Mouse (Mus musculus) forebrain, embryonic 16.5 days (tissue): ENCODE measurements at regions not wholly inside any gene's neighbourhood (a gene's known extent, or its start where the extent isn't known, plus 50 kb on each side); places are given as distances from the start of the nearest gene placed in this dataset.

ENCODE experiments used
- ATAC-seq: fragments of 200-750 bp; cut with Nextera tagmentation; 2 replicates; pipeline ENCODE4 v1.8.0; 2017; ENCODE audit warnings: mild to moderate bottlenecking, moderate library complexity
- H3K27ac ChIP-seq: fragments of 300-500 bp; sonication (generic); 2 replicates; pipeline ENCODE4 v1.5.1; 2014; ENCODE audit warnings: low read length, control low read depth
- H3K27me3 ChIP-seq: fragments of 300-500 bp; sonication (generic); replicated peaks from 2 replicates; pipeline ENCODE4 v1.6.1; 2014; ENCODE audit warnings: low read length; ENCODE audit not compliant: control insufficient read depth, insufficient read depth
- H3K36me3 ChIP-seq: fragments of 300-500 bp; sonication (generic); 2 replicates; pipeline ENCODE4 v1.6.1; 2014; ENCODE audit not compliant: control insufficient read depth, insufficient read depth
- H3K4me1 ChIP-seq: fragments of 300-500 bp; sonication (generic); replicated peaks from 2 replicates; pipeline ENCODE4 v1.6.1; 2014; ENCODE audit warnings: low read length; ENCODE audit not compliant: control insufficient read depth, insufficient read depth
- H3K4me2 ChIP-seq: fragments of 300-500 bp; sonication (generic); 2 replicates; pipeline ENCODE4 v1.6.1; 2014; ENCODE audit warnings: mild to moderate bottlenecking, low read length, control low read depth
- H3K4me3 ChIP-seq: fragments of 300-500 bp; sonication (generic); replicated peaks from 2 replicates; pipeline ENCODE4 v1.5.1; 2014; ENCODE audit warnings: mild to moderate bottlenecking, low read length, control low read depth
- H3K9ac ChIP-seq: fragments of 300-500 bp; sonication (generic); replicated peaks from 2 replicates; pipeline ENCODE4 v1.6.1; 2014; ENCODE audit warnings: low read depth, low read length, control low read depth
- H3K9me3 ChIP-seq: fragments of 300-500 bp; sonication (generic); 2 replicates; pipeline ENCODE4 v1.6.1; 2016; ENCODE audit warnings: low read length; ENCODE audit not compliant: control insufficient read depth
- WGBS: fragments of 180-500 bp; shearing (Covaris S2); extraction: QIAGEN DNeasy Blood & Tissue Kit; methylation state at CpG from one replicate; pipeline ENCODE4 v1.1.7; 2014; 5-methylcytosine and 5-hydroxymethylcytosine counted together

DNA sequence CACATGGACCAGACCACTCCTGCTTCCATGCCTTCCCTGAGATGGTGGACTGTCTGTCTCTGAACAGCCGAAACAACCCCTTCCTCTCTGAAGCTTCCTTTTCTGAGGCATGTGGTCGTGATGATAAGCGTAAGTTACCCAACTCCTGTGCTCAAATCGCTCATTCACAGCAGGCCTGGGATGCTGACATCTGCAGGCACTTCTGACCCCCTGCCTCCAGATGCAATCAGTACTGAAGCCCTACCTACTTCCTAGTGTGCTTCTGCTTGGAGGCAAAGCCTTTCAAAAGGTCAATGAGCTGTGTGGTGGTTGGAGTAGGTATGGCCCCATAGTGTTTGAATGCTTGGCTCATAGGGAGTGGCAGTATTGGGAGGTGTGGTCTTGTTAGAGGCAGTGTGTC is 253.7 kb upstream of the Irx3 start:
- Histone ChIP-seq H3K4me2 (no peak overlapping the region), H3K4me1 (no peaks in the 10 kb centered on the region), H3K27me3 (peaks cover 30% of the 10 kb centered on the region), H3K9ac (no peak overlapping the region), H3K36me3 (no peaks in the 10 kb centered on the region), H3K27ac (no peak overlapping the region), H3K4me3 (no peak overlapping the region), H3K9me3 (peaks cover 3% of the 10 kb centered on the region)
- ATAC-seq, result no peak
- 86% methylated on average over 4 of the region's 4 CpGs for WGBS

DNA sequence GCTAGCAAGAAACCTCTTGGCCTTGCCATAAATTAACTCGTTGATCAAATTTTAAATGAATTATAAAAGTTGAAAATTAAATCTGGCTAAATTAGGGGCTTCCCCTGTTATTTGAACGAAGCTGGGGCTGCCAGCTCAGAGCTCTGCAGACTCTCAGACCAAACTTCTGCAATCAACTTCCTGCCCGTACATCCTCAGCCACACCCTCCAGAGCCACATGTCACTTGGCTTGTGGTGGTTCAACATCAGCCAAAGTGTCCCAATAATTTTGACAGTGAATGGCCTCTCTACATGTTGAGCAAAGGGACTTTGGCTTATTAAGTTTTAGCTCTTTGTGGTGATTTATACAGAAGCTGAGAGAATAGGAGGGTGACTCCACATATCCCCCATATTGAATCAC is 242.8 kb upstream of the Irx3 start:
- H3K27me3 ChIP-seq, result peaks cover 6% of the 10 kb centered on the region; the same call in 1 of the 2 replicates
- no peak for ATAC-seq
- H3K4me3 ChIP-seq, result no peak overlapping the region
- H3K4me2 ChIP-seq, result no peak overlapping the region
- no peaks in the 10 kb centered on the region for H3K4me1 ChIP-seq
- no peak overlapping the region for H3K27ac ChIP-seq
- H3K36me3 ChIP-seq, result no peaks in the 10 kb centered on the region
- H3K9ac ChIP-seq, result no peak overlapping the region
- 86% methylated on average over 3 of the region's 3 CpGs for WGBS
- H3K9me3 ChIP-seq, result peaks cover 7% of the 10 kb centered on the region; the same call in 1 of the 2 replicates

GRCm38 (mm10) chr8:92042951-92043350 is 241.1 kb upstream of the Irx3 start:
- no peak overlapping the region for H3K9ac ChIP-seq
- H3K36me3 ChIP-seq, result no peaks in the 10 kb centered on the region
- H3K4me1 ChIP-seq, result no peaks in the 10 kb centered on the region
- WGBS, result 4% methylated on average over 5 of the region's 6 CpGs
- H3K4me3 ChIP-seq, result no peak overlapping the region
- H3K27me3 ChIP-seq, result peaks cover 8% of the 10 kb centered on the region; the same call in 1 of the 2 replicates
- H3K9me3 ChIP-seq, result peaks cover 7% of the 10 kb centered on the region; the same call in 1 of the 2 replicates
- no peak overlapping the region for H3K4me2 ChIP-seq
- no peak for ATAC-seq
- H3K27ac ChIP-seq, result no peak overlapping the region

DNA sequence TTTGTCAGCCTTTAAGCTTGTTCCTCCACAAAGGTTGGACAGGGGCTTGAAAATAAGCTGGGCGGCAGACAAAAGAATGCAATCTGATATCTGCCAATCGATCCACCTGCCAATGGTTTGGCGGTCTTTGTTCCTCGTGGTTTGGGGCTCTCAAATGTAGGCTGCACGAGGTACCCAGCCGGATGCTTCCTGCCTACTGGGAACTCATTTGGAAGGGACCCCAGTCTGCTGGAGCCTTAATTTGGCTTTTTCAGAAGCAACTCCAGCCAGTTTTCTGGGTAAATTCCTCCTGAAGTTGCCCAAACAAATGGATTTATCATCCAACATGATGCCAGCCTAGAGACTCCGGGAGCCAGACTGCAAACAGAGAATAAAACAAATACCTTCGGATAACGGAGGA is 228.1 kb upstream of the Irx3 start:
- Histone ChIP-seq H3K4me3 (no peak overlapping the region), H3K9ac (no peak overlapping the region), H3K4me1 (peaks cover 7% of the 10 kb centered on the region), H3K27ac (no peak overlapping the region), H3K27me3 (peaks cover 30% of the 10 kb centered on the region), H3K4me2 (no peak overlapping the region), H3K36me3 (no peaks in the 10 kb centered on the region), H3K9me3 (no peaks in the 10 kb centered on the region)
- no peak for ATAC-seq
- 17% methylated on average over 9 of the region's 9 CpGs for WGBS

DNA sequence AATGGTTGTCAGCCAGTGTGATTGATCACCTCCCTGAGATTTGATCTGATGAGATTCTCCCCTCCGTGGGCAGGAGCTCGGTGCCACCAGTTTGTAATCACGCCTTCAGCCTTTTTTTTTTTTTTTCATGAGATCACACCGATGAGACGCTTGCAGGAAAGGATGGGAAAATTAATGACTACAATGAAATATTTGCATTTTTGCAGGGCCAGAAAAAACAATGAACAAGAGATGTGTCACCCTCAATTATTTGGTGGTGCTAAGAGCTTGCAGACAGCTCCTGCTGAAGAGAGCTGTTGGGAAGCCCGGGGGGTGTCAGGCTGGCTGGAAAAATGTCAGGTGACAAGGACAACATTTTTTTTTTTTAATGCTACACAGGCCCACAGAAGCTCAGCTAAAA is 227.6 kb upstream of the Irx3 start:
- no peak overlapping the region for H3K4me2 ChIP-seq
- 22% methylated on average over 6 of the region's 6 CpGs for WGBS
- H3K9me3 ChIP-seq, result no peaks in the 10 kb centered on the region
- no peak overlapping the region for H3K9ac ChIP-seq
- peaks cover 7% of the 10 kb centered on the region for H3K4me1 ChIP-seq
- no peak overlapping the region for H3K27ac ChIP-seq
- no peaks in the 10 kb centered on the region for H3K36me3 ChIP-seq
- H3K27me3 ChIP-seq, result peaks cover 33% of the 10 kb centered on the region
- no peak overlapping the region for H3K4me3 ChIP-seq
- ATAC-seq, result no peak

- no peak overlapping the region for H3K4me3 ChIP-seq
- H3K36me3 ChIP-seq, result no peaks in the 10 kb centered on the region
- no peaks in the 10 kb centered on the region for H3K9me3 ChIP-seq
- 23% methylated on average over 6 of the region's 6 CpGs for WGBS
- H3K4me2 ChIP-seq, result no peak overlapping the region
- ATAC-seq, result no peak
- peaks cover 37% of the 10 kb centered on the region for H3K27me3 ChIP-seq
- no peak overlapping the region for H3K27ac ChIP-seq
- peaks cover 10% of the 10 kb centered on the region for H3K4me1 ChIP-seq
- no peak overlapping the region for H3K9ac ChIP-seq
These were observed 226.4 kb upstream of the Irx3 start for GRCm38 (mm10) chr8:92028308-92028707.

DNA sequence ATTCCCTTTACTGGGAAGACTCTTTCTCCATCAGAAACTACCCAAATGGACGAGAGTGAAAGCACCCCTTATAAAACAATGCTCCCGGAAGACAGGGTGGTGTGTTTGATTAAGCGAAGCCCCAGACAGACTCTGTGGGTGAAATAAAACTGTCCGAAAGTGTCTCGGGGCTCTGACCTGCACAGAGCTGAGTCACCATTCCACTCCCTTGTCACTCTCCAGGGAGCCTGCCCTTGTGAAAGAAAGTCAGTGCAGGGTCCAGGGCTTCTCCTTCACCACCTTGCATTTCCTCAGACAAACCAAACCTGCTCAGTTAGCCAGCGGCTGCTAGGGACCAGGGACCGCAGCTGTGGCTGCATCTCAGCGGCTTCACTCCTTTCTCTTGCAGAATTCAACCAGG is 222.3 kb upstream of the Irx3 start:
- H3K27me3 ChIP-seq, result peaks cover 34% of the 10 kb centered on the region
- no peak overlapping the region for H3K27ac ChIP-seq
- no peak overlapping the region for H3K4me3 ChIP-seq
- H3K4me1 ChIP-seq, result peaks cover 3% of the 10 kb centered on the region; the same call in 1 of the 2 replicates
- no peak overlapping the region for H3K9ac ChIP-seq
- 13% methylated on average over 8 of the region's 8 CpGs for WGBS
- H3K9me3 ChIP-seq, result no peaks in the 10 kb centered on the region
- H3K36me3 ChIP-seq, result no peaks in the 10 kb centered on the region
- no peak overlapping the region for H3K4me2 ChIP-seq
- no peak for ATAC-seq

DNA sequence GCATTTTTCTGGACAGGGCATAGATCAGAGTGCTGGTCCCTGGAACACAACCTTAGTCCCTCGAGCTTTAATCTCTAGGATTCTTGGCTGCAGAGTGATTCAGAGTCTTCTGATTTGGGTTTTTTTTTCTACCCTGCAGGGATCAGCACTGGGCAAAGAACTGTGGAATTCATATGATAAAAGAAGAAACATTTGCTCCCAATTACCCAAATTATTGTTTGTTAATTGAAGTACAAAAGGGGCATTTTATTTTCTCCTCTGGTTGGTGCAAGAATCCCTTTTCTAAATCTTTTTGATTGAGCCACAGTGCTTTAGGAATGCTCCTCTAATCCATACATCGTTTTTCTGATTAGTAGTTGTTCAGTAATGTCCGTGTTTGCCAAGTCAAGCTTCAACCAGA is 219.7 kb upstream of the Irx3 start:
- Histone ChIP-seq H3K27ac (no peak overlapping the region), H3K4me3 (no peak overlapping the region), H3K36me3 (no peaks in the 10 kb centered on the region), H3K9ac (no peak overlapping the region), H3K4me2 (no peak overlapping the region), H3K4me1 (peaks cover 3% of the 10 kb centered on the region; the same call in 1 of the 2 replicates), H3K9me3 (no peaks in the 10 kb centered on the region), H3K27me3 (peaks cover 15% of the 10 kb centered on the region)
- ATAC-seq, result no peak
- WGBS, result 59% methylated on average over 3 of the region's 3 CpGs

DNA sequence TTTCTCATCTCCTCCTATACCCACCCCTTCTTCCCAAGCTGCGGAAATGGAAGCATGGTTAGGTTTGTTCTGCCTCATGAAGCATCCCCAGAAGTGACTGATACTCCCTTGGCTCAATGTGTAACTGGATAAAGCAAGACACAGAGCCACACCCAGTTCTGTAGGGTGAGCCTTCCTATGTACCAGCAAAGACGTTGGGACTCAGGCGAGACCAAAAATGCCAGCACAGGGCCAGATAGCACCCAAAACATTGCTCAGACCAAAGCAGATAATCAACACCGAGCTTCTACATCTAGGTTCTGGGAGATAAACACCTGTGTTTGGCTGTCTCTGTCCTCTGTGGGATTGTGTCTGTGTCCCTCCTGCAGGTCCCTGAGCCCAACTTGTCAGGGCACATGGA is 212.8 kb upstream of the Irx3 start:
- peaks cover 3% of the 10 kb centered on the region; the same call in 1 of the 2 replicates for H3K27me3 ChIP-seq
- WGBS, result 90% methylated on average over 4 of the region's 4 CpGs

GRCm38 (mm10) chr8:92013183-92013582 is 211.3 kb upstream of the Irx3 start:
- Histone ChIP-seq H3K4me2 (no peak overlapping the region), H3K36me3 (no peaks in the 10 kb centered on the region), H3K27me3 (0 out of 2 replicates have a peak, but pooled peaks cover 3% of the 10 kb centered on the region), H3K9ac (no peak overlapping the region), H3K4me3 (no peak overlapping the region), H3K9me3 (no peaks in the 10 kb centered on the region), H3K4me1 (no peaks in the 10 kb centered on the region), H3K27ac (no peak overlapping the region)
- ATAC-seq, result no peak
- 52% methylated on average over 4 of the region's 4 CpGs for WGBS

More for the DNA sequence above, 212.8 kb upstream of the Irx3 start:
- H3K36me3 ChIP-seq, result no peaks in the 10 kb centered on the region
- no peaks in the 10 kb centered on the region for H3K4me1 ChIP-seq
- H3K27ac ChIP-seq, result no peak overlapping the region
- no peak overlapping the region for H3K4me2 ChIP-seq
- no peak overlapping the region for H3K4me3 ChIP-seq
- no peaks in the 10 kb centered on the region for H3K9me3 ChIP-seq
- ATAC-seq, result no peak
- no peak overlapping the region for H3K9ac ChIP-seq
